9 mouse cellular contexts compared by ENCODE assay signal in genomic region chr6:100327050-100327449, GRCm38 (mm10). TPM values are rescaled to one million over a fixed set of nuclear protein-coding genes. Genes with fewer than 3 reads are reported as not detected.
DNase-seq lines count a peak whose midpoint lies in the region; ATAC-seq and TF ChIP-seq lines count a peak whose summit lies in the region.
"Had no signal": no experiment of that assay in that cellular context is flagged by ENCODE, and none has a peak within 500 bp of the region (broad histone marks: within the 10 kb centered on the region; RNA-seq: fewer than 3 reads in every experiment).

No protein-coding gene starts in this region.

- peak; percentile 15 for DNase-seq in MEL (ENCODE audit: low read depth, low spot score)
- peak; percentile 91 to 92 for DNase-seq in adrenal gland, postnatal 36 days
- peak; percentile 84 for DNase-seq in gastrocnemius, postnatal 14 days
- DNase-seq in kidney, postnatal 4 days: peak; percentile 40 to 64
- DNase-seq in lung, postnatal 0 days (ENCODE audit: low spot score): peak; percentile 95
- DNase-seq in urinary bladder, postnatal 14 days (ENCODE audit: low spot score): peak; percentile 93
- DNase-seq in spleen, postnatal 36 days (ENCODE audit: low spot score in 2 of 2): no peak

- H3K4me1 ChIP-seq in MEL (ENCODE audit: control insufficient read depth in 1 of 2, insufficient read depth in 2 of 2, low read length in 2 of 2): no peaks in the 10 kb centered on the region; a peak in 1 of 4 replicates
- peaks cover 3% of the 10 kb centered on the region for H3K4me1 ChIP-seq in lung, postnatal 0 days (ENCODE audit: insufficient read depth, low read depth, low read length)

- TF ChIP-seq RAD21 in MEL (IDR thresholded peaks at IDR 0.05; ENCODE audit: low read depth, low read length): no peak

- H3K27me3 ChIP-seq in MEL (ENCODE audit: control insufficient read depth in 1 of 2, insufficient read depth in 2 of 2, low read length in 2 of 2): no peaks in the 10 kb centered on the region; a peak in 1 of 4 replicates
- no peaks in the 10 kb centered on the region for H3K27me3 ChIP-seq in lung, postnatal 0 days (replicated peaks; ENCODE audit: insufficient read depth, low read length)

- ATAC-seq in lung, postnatal 0 days: peak; percentile 91
- no peak for ATAC-seq in inflammation-experienced regulatory T-cells, adult 6 months

- WGBS in lung, postnatal 0 days: 32% methylated on average over 5 of the region's 5 CpGs

- no peak overlapping the region for H3K9ac ChIP-seq in MEL (ENCODE audit: control insufficient read depth, low read depth, low read length, poor library complexity, severe bottlenecking)
- no peak overlapping the region for H3K9ac ChIP-seq in lung, postnatal 0 days (replicated peaks; ENCODE audit: low read depth)
- H3K9ac ChIP-seq: limb, embryonic 12.5 days had no signal

- H3K9me3 ChIP-seq in MEL (replicated peaks; ENCODE audit: insufficient read depth, low read length): no peaks in the 10 kb centered on the region
- H3K9me3 ChIP-seq in lung, postnatal 0 days (ENCODE audit: low read length): no peaks in the 10 kb centered on the region
- H3K9me3 ChIP-seq: limb, embryonic 12.5 days had no signal

- H3K27ac ChIP-seq in MEL (ENCODE audit: control insufficient read depth, low read depth, low read length): no peak overlapping the region
- H3K27ac ChIP-seq in lung, postnatal 0 days (ENCODE audit: low read length): no peak overlapping the region
- H3K27ac ChIP-seq: limb, embryonic 12.5 days had no signal

- H3K36me3 ChIP-seq in MEL (ENCODE audit: control insufficient read depth in 1 of 2, insufficient read depth in 2 of 2, low read length in 2 of 2): no peaks in the 10 kb centered on the region; a peak in 1 of 4 replicates
- H3K36me3 ChIP-seq in lung, postnatal 0 days (ENCODE audit: insufficient read depth, low read length): no peaks in the 10 kb centered on the region
- H3K36me3 ChIP-seq: limb, embryonic 12.5 days had no signal

- H3K79me2 ChIP-seq in MEL (ENCODE audit: control insufficient read depth, insufficient read depth, low read length, poor library complexity): no peaks in the 10 kb centered on the region

- no peak overlapping the region for H3K4me3 ChIP-seq in MEL (ENCODE audit: control insufficient read depth in 1 of 2, insufficient read depth in 1 of 2, low read depth in 2 of 2, low read length in 2 of 2)
- no peak overlapping the region for H3K4me3 ChIP-seq in lung, postnatal 0 days (ENCODE audit: low read depth, low read length)
- H3K4me3 ChIP-seq: limb, embryonic 12.5 days had no signal

- TF ChIP-seq EP300 in MEL (IDR thresholded peaks at IDR 0.05; ENCODE audit: low read depth in 1 of 2, low read length in 2 of 2): no peak
- 0 out of 2 replicates have a peak, but pooled peaks have one; percentile 7 for TF ChIP-seq EP300 in lung, postnatal 0 days (IDR thresholded peaks at IDR 0.05)

- no peak for TF ChIP-seq CTCF in MEL (IDR thresholded peaks at IDR 0.05 in 2 of 3, conservative IDR thresholded peaks at IDR 0.05 in 1 of 3; ENCODE audit: control insufficient read depth in 1 of 3, insufficient read depth in 1 of 3, low read depth in 2 of 3, low read length in 3 of 3, poor library complexity in 1 of 3, severe bottlenecking in 1 of 3)
- TF ChIP-seq CTCF in lung, postnatal 0 days (IDR thresholded peaks at IDR 0.05): no peak

- intact Hi-C loops in gastrocnemius, postnatal 14 days (cut with DNase I; ENCODE audit: low total_unique reads): no loop called here

- TF ChIP-seq POLR2A in MEL (IDR thresholded peaks at IDR 0.05; ENCODE audit: control insufficient read depth in 1 of 2, insufficient read depth in 1 of 2, low read depth in 1 of 2, low read length in 2 of 2, poor library complexity in 1 of 2): no peak

- no peak overlapping the region for H3K4me2 ChIP-seq in lung, postnatal 0 days (replicated peaks; ENCODE audit: low read depth, low read length)
- H3K4me2 ChIP-seq: limb, embryonic 12.5 days had no signal

TF ChIP-seq in MEL, 35 proteins besides CTCF, POLR2A, EP300 and RAD21:
- no peak for TF ChIP-seq CHD2 (IDR thresholded peaks at IDR 0.05; ENCODE audit: low read length)
- TF ChIP-seq BHLHE40 (IDR thresholded peaks at IDR 0.05; ENCODE audit: borderline replicate concordance, low read depth, low read length): no peak
- TF ChIP-seq JUND (IDR thresholded peaks at IDR 0.05; ENCODE audit: low read depth, low read length): no peak
- TF ChIP-seq ZNF384 (IDR thresholded peaks at IDR 0.05; ENCODE audit: low read depth, low read length): no peak
- no peak for TF ChIP-seq SIN3A (IDR thresholded peaks at IDR 0.05; ENCODE audit: low read length)
- no peak for TF ChIP-seq POLR2AphosphoS2 (IDR thresholded peaks at IDR 0.05; ENCODE audit: low read length)

RNA-seq across cellular contexts. Expression of gene Rybp, which starts 39.8 kb away (rescaled TPM):
- 0.08 and 0.16 TPM in 2 replicates for total RNA-seq in MEL (2012; rRNA removed)
- 1 to 10 TPM in 1 of 2 experiments, not detected in 1; 3.8 TPM for polyA plus RNA-seq in MEL (2012; ENCODE audit: insufficient read depth in 1 of 2, insufficient read length in 2 of 2, low read depth in 1 of 2, low replicate concordance in 2 of 2, missing spikeins in 1 of 2)
- total RNA-seq in adrenal gland, postnatal 36 days (2021): 10 to 100 TPM; 28.2 to 32.8 TPM
- total RNA-seq in gastrocnemius, postnatal 14 days (2021): 1 to 10 TPM; 7.0 to 8.0 TPM
- polyA plus RNA-seq in lung, postnatal 0 days (2015; fragmentation: Nextera tagmentation; extraction: Ambion mirVana): 16.6 and 21.8 TPM in 2 replicates
- polyA plus RNA-seq in inflammation-experienced regulatory T-cells, adult 6 months (2017; shearing (Covaris generic)): 10 to 100 TPM in 1 of 3 experiments, 1 to 10 TPM in 2; 7.2 to 10.7 (median 9.7) TPM

Comparison
In these comparisons a context has a peak if more than half of its experiments do, and no peak if none do; other contexts are left out.
1. DNase-seq: peak in MEL (single experiment), adrenal gland, postnatal 36 days (2 of 2), gastrocnemius, postnatal 14 days (single experiment), kidney, postnatal 4 days (2 of 2), lung, postnatal 0 days (single experiment) and urinary bladder, postnatal 14 days (single experiment); none in spleen, postnatal 36 days (0 of 2).